Mouse (Mus musculus) layer of hippocampus, adult 18-20 months (tissue): ENCODE measurements at regions not wholly inside any gene's neighbourhood (a gene's known extent, or its start where the extent isn't known, plus 50 kb on each side); places are given as distances from the start of the nearest gene placed in this dataset.

Source experiments
- DNase-seq, 2 experiments: peaks; one replicate each; pipeline ENCODE4 v3.0.0; 2022; ENCODE audit warnings: low spot score in 2 of 2

DNA sequence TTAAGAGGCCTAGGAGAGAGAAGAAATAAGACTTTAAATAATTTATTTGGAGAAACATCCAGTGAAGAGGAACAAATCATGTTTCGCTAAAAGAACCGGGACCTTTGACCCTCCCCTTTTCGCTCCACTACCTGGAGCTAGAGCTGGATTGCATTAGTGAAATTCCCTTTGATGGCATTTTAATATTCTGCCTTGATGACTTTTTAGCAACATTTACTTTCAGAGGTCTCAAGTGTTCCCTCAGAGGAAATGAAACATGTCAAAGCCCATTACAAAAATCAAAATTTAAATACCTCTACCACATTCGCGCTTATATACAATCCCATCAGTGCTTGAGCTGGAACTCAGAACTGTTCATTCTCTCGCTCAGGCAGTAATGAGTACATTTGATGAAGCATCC, 297.0 kb upstream of the Gm10295 start:
- no peak for DNase-seq

GRCm38 (mm10) chr7:71646944-71647343, 295.7 kb upstream of the Gm10295 start:
- no peak for DNase-seq

- DNase-seq: no peak
Observed at GRCm38 (mm10) chr7:71623048-71623447, 271.8 kb upstream of the Gm10295 start.

- DNase-seq: no peak
Observed at GRCm38 (mm10) chr7:71603159-71603558, 251.9 kb upstream of the Gm10295 start.

- no peak for DNase-seq
Observed at GRCm38 (mm10) chr7:71596780-71597179, 245.5 kb upstream of the Gm10295 start.

DNA sequence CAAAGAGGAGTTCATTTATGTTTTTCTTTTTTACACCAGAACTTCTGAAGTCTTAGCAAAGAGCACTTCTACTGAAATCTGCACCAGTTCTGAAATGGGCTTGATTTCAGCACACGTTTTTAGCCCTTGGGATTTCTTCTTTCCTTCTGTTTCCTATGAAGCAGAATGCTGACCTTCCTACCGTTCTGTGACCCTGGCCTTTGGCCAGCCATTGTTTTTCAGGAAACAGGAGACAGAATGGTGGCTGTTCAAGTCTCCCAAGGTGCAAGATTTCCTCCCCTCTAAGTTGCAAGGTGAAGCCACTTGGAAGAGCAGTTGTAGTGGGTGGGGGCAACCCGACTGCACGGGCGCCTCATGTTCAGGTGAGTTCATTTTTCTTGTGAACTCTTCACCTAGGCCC, 236.3 kb upstream of the Gm10295 start:
- no peak for DNase-seq

DNA sequence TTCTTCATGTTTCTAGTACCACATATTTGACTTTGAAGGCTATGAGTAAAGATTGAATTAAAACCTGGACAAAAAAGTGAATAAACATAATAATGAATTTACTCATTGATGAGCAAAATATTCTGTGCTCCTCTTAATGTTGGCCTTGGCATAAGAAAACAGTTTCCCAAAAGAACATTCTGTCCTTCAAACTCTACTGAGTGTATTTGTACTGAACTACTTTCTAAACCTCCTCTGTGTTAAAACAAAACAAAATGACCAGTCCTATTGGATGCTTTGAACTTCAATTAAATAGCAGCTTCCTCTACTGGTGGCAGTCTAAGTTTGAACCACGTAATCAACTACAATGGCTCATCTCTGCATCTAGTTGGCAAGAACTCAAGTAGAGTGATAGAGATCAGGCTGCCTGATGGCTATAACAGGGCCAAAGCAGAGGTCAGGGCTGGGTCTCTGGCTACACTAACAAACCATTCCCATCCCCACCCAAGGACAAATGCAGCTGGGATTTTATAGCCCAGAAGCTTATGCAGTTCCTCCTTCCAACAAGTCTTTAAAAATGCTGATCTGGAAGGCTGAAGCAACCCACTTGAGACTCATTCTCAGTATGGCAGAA, 232.3 kb upstream of the Gm10295 start:
- DNase-seq: no peak

DNA sequence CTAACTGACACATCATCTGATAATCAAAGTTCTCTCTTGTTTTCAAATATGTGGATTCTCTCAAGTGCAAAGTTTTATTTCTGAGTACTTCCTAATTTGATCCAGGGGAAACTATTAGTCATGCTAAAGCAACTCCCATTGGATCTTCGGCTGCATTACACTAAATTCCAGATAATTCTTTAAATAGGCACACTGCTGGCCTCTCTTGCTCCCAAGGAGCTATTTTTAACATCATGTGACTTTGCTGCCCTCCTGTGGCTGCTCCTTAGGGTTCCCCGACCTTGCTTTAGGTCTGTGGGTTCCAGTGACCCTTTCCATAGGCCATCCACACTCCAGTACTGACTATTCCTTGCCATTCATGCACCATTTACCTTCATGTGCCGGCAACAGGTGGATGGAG, 230.5 kb upstream of the Gm10295 start:
- no peak for DNase-seq

DNA sequence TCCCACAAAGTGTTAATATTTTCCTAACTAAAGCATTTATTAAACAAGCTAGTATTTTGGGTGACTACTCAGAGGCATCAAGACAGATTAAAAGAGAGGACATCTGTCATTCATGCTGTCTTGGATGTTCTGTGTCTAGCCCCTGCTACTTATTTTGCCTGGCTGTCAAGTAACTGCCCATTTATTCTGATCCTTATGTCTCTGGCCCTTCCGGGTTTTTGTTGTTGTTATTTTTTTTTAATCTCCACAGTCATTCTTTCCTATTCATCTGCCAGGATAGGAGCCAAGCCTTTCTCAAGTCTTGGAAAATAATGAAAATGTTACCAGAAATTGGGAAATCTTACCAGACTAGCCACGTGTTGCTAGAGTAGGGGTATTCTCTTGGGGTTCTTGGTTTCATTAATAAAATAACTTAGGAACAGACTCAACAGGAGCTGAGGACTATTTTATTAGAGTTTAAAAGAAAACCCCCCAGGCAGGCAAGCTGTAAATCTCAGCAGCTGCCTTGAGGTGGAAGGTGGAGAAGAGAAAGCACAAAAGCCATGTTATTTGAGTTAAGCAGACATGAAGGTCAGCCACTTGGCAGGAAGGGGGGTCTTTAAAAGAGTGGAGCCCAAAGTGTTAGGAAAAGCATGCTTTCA, 209.1 kb upstream of the Gm10295 start:
- no peak for DNase-seq

DNA sequence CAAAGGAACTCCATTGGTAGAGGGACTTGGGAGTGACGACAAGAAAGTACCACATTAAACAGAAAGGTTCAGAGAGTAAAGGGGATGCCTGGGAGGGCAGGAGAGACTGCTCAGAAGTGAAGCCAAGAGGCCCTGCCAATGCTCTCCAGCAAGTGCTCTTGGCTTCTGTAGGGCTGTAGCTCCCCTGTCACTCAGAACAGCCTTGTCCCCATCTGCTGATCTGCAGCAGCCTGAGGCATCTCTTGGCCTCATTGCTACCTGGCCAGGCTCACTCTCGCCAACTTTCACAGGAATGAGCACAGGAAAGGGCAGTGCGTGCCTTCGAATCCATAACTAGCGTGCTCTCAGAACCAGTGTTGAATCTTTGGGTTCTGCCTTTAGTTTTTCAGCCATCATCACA, 205.2 kb upstream of the Gm10295 start:
- DNase-seq: no peak

- no peak for DNase-seq
Observed at GRCm38 (mm10) chr7:71555476-71555875, 204.2 kb upstream of the Gm10295 start.

GRCm38 (mm10) chr7:71546606-71547213, 195.4 kb upstream of the Gm10295 start:
- no peak for DNase-seq

DNA sequence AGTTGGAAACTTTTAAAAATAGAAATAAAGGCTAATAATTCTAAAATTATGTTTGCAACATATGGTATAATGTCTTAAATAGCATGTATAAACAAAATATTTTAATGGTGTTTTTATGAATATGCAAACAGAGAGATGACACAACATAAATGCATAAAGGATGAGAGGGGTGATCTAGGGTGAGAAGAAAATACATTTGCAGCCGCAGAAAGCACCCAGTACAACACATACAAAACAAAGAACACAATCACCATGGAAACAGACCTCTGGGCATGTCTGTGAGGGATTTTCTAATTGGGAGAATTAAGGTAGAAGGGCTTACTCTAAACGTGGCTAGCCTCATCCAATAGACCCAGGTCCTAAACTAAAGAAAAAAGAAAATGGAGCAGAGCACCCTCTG, 190.2 kb upstream of the Gm10295 start:
- DNase-seq: no peak

GRCm38 (mm10) chr7:71533109-71533508, 181.8 kb upstream of the Gm10295 start:
- DNase-seq: no peak

GRCm38 (mm10) chr7:71531496-71531895, 180.2 kb upstream of the Gm10295 start:
- DNase-seq: no peak

GRCm38 (mm10) chr7:71530922-71531321, 179.6 kb upstream of the Gm10295 start:
- no peak for DNase-seq

- no peak for DNase-seq
Observed at GRCm38 (mm10) chr7:71526152-71526551, 174.9 kb upstream of the Gm10295 start.

GRCm38 (mm10) chr7:71524577-71525126, 173.4 kb upstream of the Gm10295 start:
- DNase-seq: no peak

GRCm38 (mm10) chr7:71524119-71524518, 172.8 kb upstream of the Gm10295 start:
- peak in 1 of 2 experiments; percentile 3 for DNase-seq

- DNase-seq: peak in 1 of 2 experiments; percentile 11
Observed at GRCm38 (mm10) chr7:71507379-71507778, 156.1 kb upstream of the Gm10295 start.

GRCm38 (mm10) chr7:71500719-71501118, 149.4 kb upstream of the Gm10295 start:
- no peak for DNase-seq

DNA sequence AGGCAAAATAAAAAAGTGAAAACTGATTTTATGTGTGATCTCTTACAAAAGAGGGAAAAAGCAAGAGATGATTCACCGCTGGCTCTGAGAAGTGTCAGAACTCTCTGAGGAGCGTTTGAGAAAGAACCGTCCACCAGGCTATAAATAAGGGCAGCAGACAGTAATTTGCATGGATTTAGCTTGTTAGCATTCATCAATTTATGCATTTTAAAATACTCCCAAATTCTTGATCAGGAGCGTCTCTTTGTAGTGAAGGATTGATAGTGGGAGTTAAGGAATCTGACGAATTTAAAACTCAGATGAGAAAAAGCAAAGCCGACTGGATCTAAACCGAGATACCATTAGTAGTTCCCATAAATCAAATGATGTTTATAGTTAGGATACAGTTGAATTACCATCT, 146.8 kb upstream of the Gm10295 start:
- DNase-seq: no peak

GRCm38 (mm10) chr7:71491128-71491527, 139.8 kb upstream of the Gm10295 start:
- DNase-seq: no peak
